Mouse (Mus musculus): ENCODE data around the gene Nsun4.

DNA sequence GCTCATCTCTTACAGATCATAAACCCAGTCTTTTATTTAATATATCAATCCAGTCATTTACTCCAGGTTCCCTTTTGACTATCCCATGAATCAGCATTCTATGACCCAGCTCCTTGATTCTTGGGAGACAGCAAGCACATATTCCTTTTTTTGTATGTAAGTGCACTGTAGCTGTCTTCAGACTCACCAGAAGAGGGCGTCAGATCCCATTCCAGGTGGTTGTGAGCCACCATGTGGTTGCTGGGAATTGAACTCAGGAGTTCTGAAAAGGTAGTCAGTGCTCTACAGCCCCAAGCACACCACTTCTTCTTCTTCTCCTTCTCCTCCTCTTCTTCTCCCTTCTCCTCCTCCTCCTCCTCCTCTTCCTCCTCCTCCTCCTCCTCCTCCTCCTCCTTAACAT is 3.9 kb upstream of the Nsun4 start:
- TF ChIP-seq CTCF (IDR thresholded peaks at IDR 0.05; ENCODE audit: low read depth, low read length), result no peak
- TF ChIP-seq POLR2A (IDR thresholded peaks at IDR 0.05; ENCODE audit: extremely low read depth, insufficient read depth, low read length), result no peak

Data from liver, adult 2 months (tissue).